Mouse (Mus musculus): ENCODE data around the gene Gm12253.

Gene Gm12253

GRCm38 (mm10) chr11:58432259-58432658, at the start of gene Gm12253:
TSS of gene Gm12253 (plus strand) at chr11:58432559.
- DNase-seq, result no peak

- no peak for DNase-seq
Measured at GRCm38 (mm10) chr11:58399985-58400645, 32.2 kb upstream of the Gm12253 start.

- DNase-seq, result no peak
Measured at GRCm38 (mm10) chr11:58400655-58401054, 31.7 kb upstream of the Gm12253 start.

- DNase-seq, result no peak
Measured at GRCm38 (mm10) chr11:58408066-58408465, 24.3 kb upstream of the Gm12253 start.

- no peak for DNase-seq
Measured at GRCm38 (mm10) chr11:58418336-58418735, 14.0 kb upstream of the Gm12253 start.

- DNase-seq, result no peak
Measured at GRCm38 (mm10) chr11:58420815-58421214, 11.5 kb upstream of the Gm12253 start, which contains the start of gene 1810065E05Rik. TSS of gene 1810065E05Rik (plus strand) at chr11:58421111.

- no peak for DNase-seq
Measured at GRCm38 (mm10) chr11:58437866-58438265, 5.5 kb downstream of the Gm12253 start.

GRCm38 (mm10) chr11:58452759-58453158, 20.4 kb downstream of the Gm12253 start, which contains the start of gene Lypd9:
TSS of gene Lypd9 (minus strand) at chr11:58452923.
- DNase-seq, result no peak

- no peak for DNase-seq
Measured at GRCm38 (mm10) chr11:58453592-58453991, 21.2 kb downstream of the Gm12253 start.

GRCm38 (mm10) chr11:58462170-58462569, 29.8 kb downstream of the Gm12253 start, which contains the start of gene Olfr30:
TSS of gene Olfr30 (minus strand) at chr11:58462270.
- no peak for DNase-seq
